Mouse (Mus musculus) limb, embryonic 12.5 days (tissue): Measurements from ENCODE around the gene A730071L15Rik. TPM values are rescaled to one million over a fixed set of nuclear protein-coding genes. Genes with fewer than 3 reads are reported as not detected.

Source experiments
- ATAC-seq: fragments of 200-750 bp; cut with Nextera tagmentation; 2 replicates; pipeline ENCODE4 v1.8.0; 2017; ENCODE audit warnings: low read depth, moderate TSS enrichment; ENCODE audit not compliant: insufficient number of reproducible peaks, insufficient read depth, low FRiP score, low TSS enrichment
- H3K27ac ChIP-seq: fragments of 300-500 bp; sonication (generic); 2 replicates; pipeline ENCODE4 v1.5.1; 2016; ENCODE audit warnings: mild to moderate bottlenecking, moderate library complexity
- H3K27me3 ChIP-seq: fragments of 300-500 bp; sonication (generic); 2 replicates; pipeline ENCODE4 v1.6.1; 2016; ENCODE audit warnings: mild to moderate bottlenecking, moderate library complexity
- H3K36me3 ChIP-seq: fragments of 300-500 bp; sonication (generic); 2 replicates; pipeline ENCODE4 v1.6.1; 2016; ENCODE audit warnings: mild to moderate bottlenecking, moderate library complexity
- H3K4me1 ChIP-seq: fragments of 300-500 bp; sonication (generic); replicated peaks from 2 replicates; pipeline ENCODE4 v1.6.1; 2016
- H3K4me2 ChIP-seq: fragments of 300-500 bp; sonication (generic); 2 replicates; pipeline ENCODE4 v1.6.1; 2016; ENCODE audit warnings: mild to moderate bottlenecking, moderate library complexity
- H3K4me3 ChIP-seq: fragments of 300-500 bp; sonication (generic); replicated peaks from 2 replicates; pipeline ENCODE4 v1.5.1; 2016; ENCODE audit warnings: mild to moderate bottlenecking
- H3K9ac ChIP-seq: fragments of 300-500 bp; sonication (generic); replicated peaks from 2 replicates; pipeline ENCODE4 v1.6.1; 2016; ENCODE audit warnings: mild to moderate bottlenecking, moderate library complexity
- H3K9me3 ChIP-seq: fragments of 300-500 bp; sonication (generic); 2 replicates; pipeline ENCODE4 v1.6.1; 2016; ENCODE audit warnings: mild to moderate bottlenecking, moderate library complexity
- WGBS: fragments of 180-500 bp; shearing (Covaris S2); methylation state at CpG from one replicate; pipeline ENCODE4 v1.1.7; 2016; 5-methylcytosine and 5-hydroxymethylcytosine counted together
- polyA plus RNA-seq: library from polyadenylated mRNA; unstranded; fragments of >200 nt; fragmentation: Nextera tagmentation; extraction: Ambion mirVana; gene quantifications from 2 replicates; pipeline ENCODE4 v1.2.1, GENCODE M21; 2016

Gene A730071L15Rik
- polyA plus RNA-seq, 1 experiment from 2014 or later, result 0.65 TPM

DNA sequence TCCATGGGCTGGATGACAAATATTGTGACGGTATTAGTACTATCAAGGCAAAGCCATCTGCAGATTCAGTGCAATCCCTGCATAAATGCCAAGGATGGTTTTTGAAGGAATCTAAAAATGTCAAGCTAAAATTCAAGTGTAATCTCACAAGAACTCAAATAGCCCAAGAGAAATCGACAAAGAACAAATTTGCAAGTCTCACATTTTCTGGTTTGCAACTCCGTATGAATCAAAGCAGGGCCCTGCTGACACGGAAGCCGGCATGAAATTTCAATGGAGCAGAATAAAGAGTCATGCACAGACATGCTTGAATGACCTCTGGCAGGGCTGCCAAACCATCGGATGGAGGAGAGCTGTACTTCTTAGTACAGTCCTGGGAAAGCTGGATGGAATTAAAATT lies 20.1 kb downstream of the A730071L15Rik start:
- 84% methylated on average over 6 of the region's 6 CpGs for WGBS
- H3K36me3 ChIP-seq, result no peaks in the 10 kb centered on the region

DNA sequence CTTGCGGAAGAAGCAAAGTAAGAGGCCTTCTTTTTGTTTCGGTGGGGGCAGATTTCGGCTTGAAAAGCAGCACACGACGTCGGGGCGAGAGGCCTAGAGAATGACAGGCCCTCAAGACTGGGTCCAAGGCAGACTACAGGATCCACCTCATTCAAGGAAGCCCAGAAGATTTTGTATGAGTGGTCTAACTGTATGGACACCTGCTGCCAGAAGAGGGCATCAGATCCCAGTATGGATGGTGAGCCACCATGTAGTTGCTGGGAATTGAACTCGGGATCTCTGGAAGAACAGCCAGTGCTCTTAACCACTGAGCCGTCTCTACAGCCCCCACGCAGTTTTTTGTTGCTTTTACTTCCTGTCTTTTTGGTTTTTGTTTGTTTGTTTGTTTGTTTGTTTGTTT lies 22.4 kb downstream of the A730071L15Rik start:
- no peak for ATAC-seq
- 92% methylated on average over 10 of the region's 10 CpGs for WGBS
- H3K9me3 ChIP-seq, result no peaks in the 10 kb centered on the region

More for the DNA sequence above, 20.1 kb downstream of the A730071L15Rik start:
- Histone ChIP-seq H3K27ac (no peak overlapping the region), H3K4me3 (no peak overlapping the region), H3K4me1 (no peaks in the 10 kb centered on the region), H3K27me3 (peaks cover 6% of the 10 kb centered on the region), H3K9me3 (no peaks in the 10 kb centered on the region), H3K9ac (no peak overlapping the region), H3K4me2 (no peak overlapping the region)
- no peak for ATAC-seq

DNA sequence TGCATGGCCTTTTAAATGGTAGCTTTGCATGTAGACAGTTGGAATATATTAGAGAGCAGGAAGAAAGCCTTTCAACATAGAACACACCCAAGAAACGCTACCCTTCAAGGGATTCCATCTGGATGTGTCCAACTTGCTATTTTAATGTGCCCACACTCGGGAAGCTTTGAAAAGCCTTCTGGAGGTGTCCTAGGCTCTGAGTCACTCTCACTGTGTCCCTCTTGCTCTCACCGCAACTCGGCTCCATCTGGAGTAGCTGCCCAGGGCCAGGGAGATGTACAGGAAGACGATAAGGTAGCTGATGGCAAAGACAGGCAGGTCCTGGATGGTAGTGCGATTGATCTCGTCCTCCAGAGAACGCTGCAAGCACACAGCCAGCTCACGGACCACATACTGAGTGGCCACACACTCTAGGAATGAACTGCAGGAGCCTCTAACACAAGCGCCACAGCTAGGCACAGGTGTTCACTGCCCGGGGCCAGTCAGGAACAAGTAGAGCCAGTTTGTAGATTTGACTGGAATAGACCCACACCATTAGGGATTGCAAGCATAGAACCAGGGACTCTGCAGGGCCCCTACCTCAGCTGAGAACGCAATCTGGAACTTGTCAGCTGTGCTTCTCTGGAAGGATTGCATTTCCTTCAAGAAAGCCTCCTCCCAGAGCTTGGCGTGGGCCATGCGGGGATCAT lies 24.9 kb downstream of the A730071L15Rik start:
- ATAC-seq, result no peak
- H3K4me3 ChIP-seq, result no peak overlapping the region

More for the DNA sequence above, 22.4 kb downstream of the A730071L15Rik start:
- H3K4me3 ChIP-seq, result no peak overlapping the region
- peaks cover 6% of the 10 kb centered on the region for H3K27me3 ChIP-seq
- H3K27ac ChIP-seq, result no peak overlapping the region
- no peak overlapping the region for H3K9ac ChIP-seq
- no peak overlapping the region for H3K4me2 ChIP-seq
- H3K4me1 ChIP-seq, result no peaks in the 10 kb centered on the region
- no peaks in the 10 kb centered on the region for H3K36me3 ChIP-seq

DNA sequence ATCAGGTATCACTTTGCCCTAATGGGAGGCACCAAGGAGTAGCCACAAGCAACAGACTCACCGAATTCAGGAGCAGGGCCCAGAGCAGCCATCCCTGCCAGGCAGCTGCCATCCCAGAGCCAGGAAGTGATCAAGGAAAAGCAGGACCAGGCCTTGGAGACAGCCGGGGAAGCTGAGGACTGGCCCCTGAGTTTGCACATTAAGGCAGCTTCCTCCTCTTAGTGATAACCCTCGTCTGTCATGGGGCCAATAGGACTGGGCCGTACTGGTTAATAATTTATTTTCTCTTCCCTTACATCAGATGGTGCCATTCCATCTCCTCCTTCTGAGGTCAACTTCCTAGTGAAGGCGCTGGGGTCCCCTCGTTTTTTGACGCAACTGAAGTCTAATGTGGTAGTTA lies 30.2 kb downstream of the A730071L15Rik start, which contains the start of gene Npc1l1:
Gene Npc1l1, minus strand, starts transcription at position 132 of the 400 bp plus-strand sequence.
- Histone ChIP-seq H3K4me1 (no peaks in the 10 kb centered on the region), H3K9ac (no peak within 1 kb of the TSS), H3K36me3 (no peaks in the 10 kb centered on the region), H3K27me3 (no peaks in the 10 kb centered on the region), H3K4me2 (no peak within 1 kb of the TSS), H3K9me3 (peaks cover 13% of the 10 kb centered on the region), H3K4me3 (no peak within 1 kb of the TSS), H3K27ac (no peak within 1 kb of the TSS)
- no peak for ATAC-seq
- WGBS, result 86% methylated on average over 7 of the region's 7 CpGs

More for the DNA sequence above, 24.9 kb downstream of the A730071L15Rik start:
- H3K9ac ChIP-seq, result no peak overlapping the region
- WGBS, result 76% methylated on average over 14 of the region's 14 CpGs
- H3K36me3 ChIP-seq, result no peaks in the 10 kb centered on the region
- no peak overlapping the region for H3K4me2 ChIP-seq
- no peaks in the 10 kb centered on the region for H3K9me3 ChIP-seq
- H3K27me3 ChIP-seq, result peaks cover 6% of the 10 kb centered on the region
- H3K27ac ChIP-seq, result no peak overlapping the region
- no peaks in the 10 kb centered on the region for H3K4me1 ChIP-seq

DNA sequence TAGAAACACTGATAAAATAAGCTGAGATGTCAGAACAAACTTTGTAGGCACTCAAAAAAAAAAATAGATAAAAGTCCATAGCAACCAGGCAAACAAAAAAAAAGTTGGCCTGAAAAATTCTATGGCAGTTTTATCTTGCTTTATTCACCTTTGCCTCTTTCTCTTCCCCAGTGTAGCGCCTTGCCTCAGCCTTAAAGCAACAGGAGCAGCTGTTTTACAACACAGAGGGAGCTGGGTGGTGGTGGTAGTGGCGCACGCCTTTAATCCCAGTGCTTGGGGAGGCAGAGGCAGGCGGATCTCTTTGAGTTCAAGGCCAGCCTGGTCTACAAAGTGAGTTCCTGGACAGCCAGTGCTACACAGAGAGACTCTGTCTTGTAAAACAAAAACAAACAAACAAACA lies 33.2 kb downstream of the A730071L15Rik start:
- Histone ChIP-seq H3K9me3 (peaks cover 32% of the 10 kb centered on the region), H3K9ac (no peak overlapping the region), H3K4me2 (no peak overlapping the region), H3K4me1 (no peaks in the 10 kb centered on the region), H3K4me3 (no peak overlapping the region), H3K27me3 (no peaks in the 10 kb centered on the region), H3K27ac (no peak overlapping the region), H3K36me3 (no peaks in the 10 kb centered on the region)
- WGBS, result 81% methylated on average over 4 of the region's 4 CpGs
- no peak for ATAC-seq

DNA sequence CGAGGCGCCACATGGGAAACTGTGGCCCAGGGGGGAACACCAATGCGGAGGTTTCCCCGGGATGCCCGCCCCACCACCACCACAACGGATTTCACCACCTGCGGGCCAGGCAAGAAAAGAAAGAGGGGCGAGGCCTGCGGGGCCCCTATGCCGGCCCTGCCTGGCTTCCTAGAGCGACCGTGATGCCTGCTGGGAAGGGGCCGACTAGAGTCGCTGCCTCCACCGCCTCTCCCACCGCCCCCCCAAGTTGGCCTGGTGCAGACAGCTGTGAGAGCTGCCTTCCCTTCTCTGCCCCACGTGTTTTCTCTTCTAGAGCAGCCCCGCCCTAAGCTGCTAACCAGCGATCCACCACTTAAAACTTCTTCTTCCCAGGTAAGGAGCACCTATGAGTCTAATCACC lies 44.9 kb downstream of the A730071L15Rik start:
- Histone ChIP-seq H3K36me3 (no peaks in the 10 kb centered on the region), H3K4me3 (no peak overlapping the region), H3K9ac (no peak overlapping the region), H3K4me2 (no peak overlapping the region), H3K4me1 (no peaks in the 10 kb centered on the region), H3K9me3 (no peaks in the 10 kb centered on the region), H3K27me3 (no peaks in the 10 kb centered on the region), H3K27ac (no peak overlapping the region)
- ATAC-seq, result no peak
- WGBS, result 52% methylated on average over 19 of the region's 19 CpGs

Other genes starting within 250 kb of the A730071L15Rik start
- gene Gck, start 249.9 kb upstream of the A730071L15Rik start, polyA plus RNA-seq, result 0.78 and 0.90 TPM in 2 replicates
- 52.8 and 57.9 TPM in 2 replicates for gene Ykt6, start 244.3 kb upstream of the A730071L15Rik start, polyA plus RNA-seq
- 0.74 and 0.91 TPM in 2 replicates for gene Camk2b, start 133.7 kb upstream of the A730071L15Rik start, polyA plus RNA-seq
- gene Nudcd3, start 386 bp downstream of the A730071L15Rik start, polyA plus RNA-seq, result 49.4 and 51.3 TPM in 2 replicates
- gene Npc1l1, start 30.1 kb downstream of the A730071L15Rik start, polyA plus RNA-seq, result 0.04 TPM in 1 of 2 replicates, not detected in the other
- 108 and 112 TPM in 2 replicates for gene Ddx56, start 67.7 kb downstream of the A730071L15Rik start, polyA plus RNA-seq
- 106 and 112 TPM in 2 replicates for gene Tmed4, start 74.8 kb downstream of the A730071L15Rik start, polyA plus RNA-seq
- 94.0 and 96.8 TPM in 2 replicates for gene Ogdh, start 91.6 kb downstream of the A730071L15Rik start, polyA plus RNA-seq
- 10.3 and 10.4 TPM in 2 replicates for gene Zmiz2, start 189.0 kb downstream of the A730071L15Rik start, polyA plus RNA-seq
- 5,590 and 5,882 TPM in 2 replicates for gene Ppia, start 215.4 kb downstream of the A730071L15Rik start, polyA plus RNA-seq
- gene H2afv, start 244.4 kb downstream of the A730071L15Rik start, polyA plus RNA-seq, result 763 and 824 TPM in 2 replicates